Mouse (Mus musculus) erythroblast, embryonic 14.5 days (primary cell): ENCODE measurements around the gene Tpx2. TPM values are rescaled to one million over a fixed set of nuclear protein-coding genes. Genes with fewer than 3 reads are reported as not detected.

Source experiments
- H3K27me3 ChIP-seq: 2 replicates; pipeline ENCODE4 v1.6.1; 2012; ENCODE audit warnings: inconsistent platforms; ENCODE audit not compliant: control insufficient read depth
- H3K36me3 ChIP-seq: 2 replicates; pipeline ENCODE4 v1.6.1; 2012; ENCODE audit warnings: mild to moderate bottlenecking, inconsistent platforms; ENCODE audit not compliant: control insufficient read depth
- H3K4me1 ChIP-seq: 2 replicates; pipeline ENCODE4 v1.6.1; 2012; ENCODE audit warnings: inconsistent platforms; ENCODE audit not compliant: control insufficient read depth
- H3K4me3 ChIP-seq: replicated peaks from 2 replicates; pipeline ENCODE3; 2012; ENCODE audit warnings: moderate library complexity, mild to moderate bottlenecking, inconsistent platforms
- H3K9me3 ChIP-seq: 2 replicates; pipeline ENCODE4 v1.6.1; 2012; ENCODE audit warnings: low read length, inconsistent platforms, mixed read lengths; ENCODE audit not compliant: control insufficient read depth
- GATA1 ChIP-seq: IDR thresholded peaks from 2 replicates; pipeline ENCODE4 v1.6.1; 2012; ENCODE audit warnings: low read length, inconsistent platforms, mixed read lengths
- TAL1 ChIP-seq: IDR thresholded peaks from 3 replicates; pipeline ENCODE4 v1.6.1; 2012; ENCODE audit warnings: low read length, inconsistent platforms, mixed read lengths
- polyA plus RNA-seq: library from polyadenylated mRNA; stranded (reverse); fragments of >175 nt; gene quantifications from 2 replicates; pipeline ENCODE4 v1.2.3, GENCODE M21; 2012

The Tpx2 gene
- polyA plus RNA-seq = 4.9 and 5.7 TPM in 2 replicates

DNA sequence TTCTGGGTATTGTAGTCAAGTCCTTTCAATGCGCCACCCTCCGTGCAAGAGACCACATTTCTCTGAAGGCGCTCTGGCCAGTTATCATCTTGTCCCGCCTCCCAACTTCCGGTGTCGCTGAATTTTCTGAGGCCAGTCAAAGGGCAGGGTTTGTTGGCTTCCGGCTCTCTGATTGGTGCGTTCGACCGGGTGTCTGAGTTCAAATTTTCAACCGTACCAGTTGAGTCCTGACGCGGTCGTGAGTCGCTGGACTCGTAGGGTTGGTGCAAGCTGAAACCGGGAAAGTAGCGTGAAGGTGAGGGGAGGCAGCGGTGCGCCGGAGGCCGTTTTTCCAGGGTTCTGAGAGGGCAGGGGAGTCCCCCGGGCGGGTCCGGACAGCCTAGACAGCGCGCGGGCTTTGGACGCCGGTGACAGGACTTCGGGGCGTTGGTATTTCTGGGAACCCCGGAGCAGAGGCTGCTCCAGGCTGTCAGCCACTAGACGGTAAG is at the start of gene Tpx2:
Gene Tpx2 (plus strand): TSS at position 150 of the 488 bp plus-strand sequence.
- peaks cover 32% of the 10 kb centered on the region for H3K4me1 ChIP-seq
- H3K36me3 ChIP-seq = peaks cover 45% of the 10 kb centered on the region
- TF ChIP-seq TAL1 (no peak), GATA1 (0 out of 2 replicates have a peak, but pooled peaks have one; percentile 20)
- no peaks in the 10 kb centered on the region for H3K9me3 ChIP-seq
- peak within 1 kb of the TSS; percentile 78 for H3K4me3 ChIP-seq
- no peaks in the 10 kb centered on the region for H3K27me3 ChIP-seq

DNA sequence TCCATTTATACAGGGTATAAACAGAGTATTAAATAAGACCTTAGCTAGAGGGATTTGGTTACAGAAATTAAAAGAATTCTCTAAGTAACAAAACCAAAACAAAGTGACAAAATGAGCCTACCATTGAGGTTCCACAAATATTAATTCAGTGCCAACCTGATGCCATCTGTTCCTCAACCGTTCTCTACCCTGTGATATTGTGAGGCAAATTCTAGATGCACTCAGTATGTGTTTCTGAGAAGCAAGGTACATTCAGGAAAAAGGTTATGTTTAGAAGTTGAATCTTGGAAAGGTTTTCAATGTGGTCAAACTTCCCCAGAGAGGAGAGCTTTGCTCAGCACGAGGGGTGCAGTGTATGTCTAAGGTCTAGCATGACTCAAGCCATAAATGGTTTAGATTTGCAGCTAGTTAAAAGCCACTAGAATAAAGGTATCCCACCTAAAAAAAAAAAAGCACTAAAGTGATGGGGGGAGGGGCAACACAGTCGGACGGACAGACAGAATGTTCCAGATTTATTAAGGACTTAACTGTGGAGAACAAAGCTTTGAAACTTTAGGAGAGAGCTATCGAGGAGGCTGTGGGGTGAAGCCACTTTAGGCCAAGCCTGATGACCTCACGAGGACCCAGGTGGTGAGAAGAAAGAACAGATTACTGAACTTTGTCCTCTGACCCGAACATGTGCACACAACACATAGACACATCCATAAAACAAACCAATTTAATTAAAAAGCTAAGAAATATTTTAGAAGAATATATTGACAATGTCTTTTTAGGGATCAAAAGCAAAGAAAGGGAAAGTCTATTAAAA is 47.6 kb upstream of the Tpx2 start:
- Histone ChIP-seq H3K4me3 (no peak overlapping the region), H3K4me1 (peaks cover 92% of the 10 kb centered on the region), H3K36me3 (peaks cover 87% of the 10 kb centered on the region)

DNA sequence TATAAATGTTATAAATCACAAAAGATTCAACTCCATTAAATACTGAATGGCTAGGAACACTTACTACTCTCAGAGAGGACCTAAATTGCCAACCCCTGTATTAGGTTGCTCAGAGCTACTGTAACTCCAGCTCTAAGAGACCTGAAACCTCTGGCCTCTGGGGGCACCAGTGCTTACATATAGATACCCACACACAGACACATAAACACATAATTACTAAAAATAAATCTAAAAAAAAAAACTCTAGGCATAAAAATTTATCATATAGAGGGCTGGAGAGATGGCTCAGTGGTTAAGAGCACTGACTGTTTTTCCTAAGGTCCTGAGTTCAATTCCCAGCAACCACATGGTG is 47.0 kb upstream of the Tpx2 start:
- H3K36me3 ChIP-seq = peaks cover 87% of the 10 kb centered on the region
- H3K4me3 ChIP-seq = no peak overlapping the region
- peaks cover 92% of the 10 kb centered on the region for H3K4me1 ChIP-seq
- TF ChIP-seq GATA1 (no peak), TAL1 (no peak)
- H3K9me3 ChIP-seq = no peaks in the 10 kb centered on the region
- no peaks in the 10 kb centered on the region for H3K27me3 ChIP-seq

More for the DNA sequence above, 47.6 kb upstream of the Tpx2 start:
- TF ChIP-seq TAL1 (no peak), GATA1 (no peak)
- H3K9me3 ChIP-seq = no peaks in the 10 kb centered on the region
- no peaks in the 10 kb centered on the region for H3K27me3 ChIP-seq

DNA sequence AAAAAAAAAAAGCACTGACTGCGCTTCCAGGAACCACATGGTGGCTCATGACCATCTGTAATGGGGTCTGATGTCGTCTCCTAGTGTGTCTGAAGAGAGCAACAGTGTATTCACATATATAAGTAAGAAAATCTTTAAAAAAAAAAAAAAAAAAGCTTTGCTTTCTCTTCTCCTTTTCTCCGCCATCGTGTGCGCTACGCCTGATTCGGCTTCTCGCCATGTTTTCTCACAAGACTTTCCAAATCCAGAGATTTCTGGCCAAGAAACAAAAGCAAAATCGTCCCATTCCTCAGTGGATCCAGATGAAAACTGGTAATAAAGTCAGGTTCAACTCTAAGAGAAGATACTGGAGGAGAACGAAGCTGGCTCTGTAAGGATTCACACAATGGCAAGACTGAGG is 45.5 kb upstream of the Tpx2 start:
- H3K9me3 ChIP-seq = no peaks in the 10 kb centered on the region
- peaks cover 93% of the 10 kb centered on the region for H3K4me1 ChIP-seq
- no peak overlapping the region for H3K4me3 ChIP-seq
- peaks cover 88% of the 10 kb centered on the region for H3K36me3 ChIP-seq
- no peaks in the 10 kb centered on the region for H3K27me3 ChIP-seq
- TF ChIP-seq GATA1 = no peak
- TF ChIP-seq TAL1 = no peak

DNA sequence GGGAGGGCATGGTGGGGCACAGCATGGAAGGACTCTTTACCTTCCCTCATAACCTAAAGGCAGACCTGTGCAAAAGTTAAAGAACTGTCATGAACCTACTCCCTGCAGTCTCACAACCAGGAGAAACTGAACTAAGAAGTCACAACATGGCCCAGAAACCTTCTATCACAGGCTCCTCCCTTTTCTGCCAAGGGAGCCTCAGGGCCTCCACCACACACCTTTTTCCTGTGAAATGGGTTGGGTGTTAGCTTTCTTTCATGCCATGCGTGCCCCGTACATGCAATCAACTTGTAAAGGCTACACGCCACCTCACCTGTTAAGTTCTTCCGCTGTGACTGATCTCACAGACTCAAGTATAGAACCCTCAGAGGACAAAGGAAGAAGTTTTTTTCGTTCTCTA is 44.7 kb upstream of the Tpx2 start:
- TF ChIP-seq GATA1 = no peak
- peaks cover 87% of the 10 kb centered on the region for H3K36me3 ChIP-seq
- H3K4me1 ChIP-seq = peaks cover 91% of the 10 kb centered on the region
- no peaks in the 10 kb centered on the region for H3K9me3 ChIP-seq
- H3K27me3 ChIP-seq = no peaks in the 10 kb centered on the region
- peak overlapping the region; percentile 36 for H3K4me3 ChIP-seq

DNA sequence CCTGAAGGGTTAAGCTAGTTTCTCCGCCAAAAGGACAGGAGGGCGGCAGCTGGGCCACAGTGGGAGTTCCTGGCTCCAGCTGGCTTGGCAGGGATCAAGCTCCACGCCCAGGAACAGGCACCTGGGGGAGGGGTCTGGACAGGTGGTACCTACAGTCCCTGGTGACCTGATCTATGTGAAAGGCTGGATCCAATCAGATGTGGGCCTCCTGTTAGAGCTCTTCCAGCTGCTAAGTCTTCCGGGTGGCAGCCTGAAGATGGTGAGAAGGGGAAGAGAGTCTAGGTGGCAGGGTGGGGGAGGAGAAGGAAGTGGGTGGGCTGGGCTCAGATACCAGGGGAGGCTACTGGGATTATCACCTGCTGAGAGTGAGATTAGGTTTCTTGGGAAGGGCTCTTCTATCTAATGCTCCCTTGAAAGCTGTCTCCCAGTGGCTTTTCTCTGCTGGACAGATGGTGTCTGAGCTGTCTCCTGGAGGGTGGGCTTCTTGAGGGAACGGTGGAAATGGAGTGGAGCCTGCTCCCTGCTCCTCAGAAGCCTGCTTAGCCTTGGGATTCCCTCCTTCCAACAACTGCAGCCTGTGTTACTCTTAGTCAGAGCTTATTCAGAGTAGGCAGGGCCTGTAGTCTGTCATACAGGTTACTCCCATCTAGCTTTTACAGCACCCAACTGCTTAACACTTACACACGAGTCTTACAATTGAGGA is 43.2 kb upstream of the Tpx2 start:
- TF ChIP-seq GATA1 (no peak), TAL1 (no peak)
- H3K27me3 ChIP-seq = no peaks in the 10 kb centered on the region
- peaks cover 87% of the 10 kb centered on the region for H3K36me3 ChIP-seq
- H3K4me3 ChIP-seq = peak overlapping the region; percentile 43
- H3K4me1 ChIP-seq = peaks cover 94% of the 10 kb centered on the region
- no peaks in the 10 kb centered on the region for H3K9me3 ChIP-seq

DNA sequence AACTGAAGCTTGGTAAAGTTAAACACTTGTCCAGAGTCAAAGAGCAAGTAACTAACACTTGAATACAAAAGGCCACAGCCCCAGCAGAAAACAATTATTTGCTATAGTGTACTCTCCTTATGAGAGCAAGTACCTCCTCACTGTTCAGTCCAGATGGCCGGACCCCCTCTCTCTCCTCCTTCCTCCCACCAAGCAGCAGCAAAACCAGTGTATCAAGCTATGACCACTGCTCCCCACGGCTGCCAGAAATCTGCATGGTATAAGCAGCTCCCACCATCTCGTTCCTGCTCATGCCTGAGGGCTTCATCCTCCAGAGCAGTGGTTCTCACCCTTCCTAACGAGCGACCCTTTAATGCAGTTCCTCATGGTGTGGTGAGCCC is 42.7 kb upstream of the Tpx2 start:
- no peaks in the 10 kb centered on the region for H3K9me3 ChIP-seq
- H3K4me1 ChIP-seq = peaks cover 95% of the 10 kb centered on the region
- H3K36me3 ChIP-seq = peaks cover 88% of the 10 kb centered on the region
- no peak overlapping the region for H3K4me3 ChIP-seq
- no peaks in the 10 kb centered on the region for H3K27me3 ChIP-seq
- TF ChIP-seq GATA1 = no peak
- no peak for TF ChIP-seq TAL1

DNA sequence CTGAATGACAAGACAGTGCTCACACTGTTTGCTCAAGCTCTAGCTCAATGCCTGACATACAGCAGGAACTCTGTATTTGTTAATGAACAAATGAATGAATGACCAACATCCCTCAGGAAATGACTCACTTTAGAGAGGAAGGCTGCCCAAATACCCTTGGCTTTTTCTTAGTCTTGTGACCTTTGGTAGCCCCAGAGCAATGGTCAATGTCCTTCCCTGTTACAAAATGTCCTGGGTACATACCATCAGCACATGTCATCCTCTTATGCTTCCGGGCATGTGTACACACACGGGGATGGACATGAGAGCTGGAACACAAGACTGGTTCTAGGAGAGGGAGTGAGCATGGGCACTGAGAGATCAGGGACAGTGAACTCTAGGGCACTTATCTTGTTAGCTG is 41.7 kb upstream of the Tpx2 start:
- Histone ChIP-seq H3K27me3 (no peaks in the 10 kb centered on the region), H3K36me3 (peaks cover 94% of the 10 kb centered on the region), H3K9me3 (no peaks in the 10 kb centered on the region), H3K4me1 (peaks cover 97% of the 10 kb centered on the region), H3K4me3 (no peak overlapping the region)
- TF ChIP-seq GATA1 (no peak), TAL1 (no peak)

DNA sequence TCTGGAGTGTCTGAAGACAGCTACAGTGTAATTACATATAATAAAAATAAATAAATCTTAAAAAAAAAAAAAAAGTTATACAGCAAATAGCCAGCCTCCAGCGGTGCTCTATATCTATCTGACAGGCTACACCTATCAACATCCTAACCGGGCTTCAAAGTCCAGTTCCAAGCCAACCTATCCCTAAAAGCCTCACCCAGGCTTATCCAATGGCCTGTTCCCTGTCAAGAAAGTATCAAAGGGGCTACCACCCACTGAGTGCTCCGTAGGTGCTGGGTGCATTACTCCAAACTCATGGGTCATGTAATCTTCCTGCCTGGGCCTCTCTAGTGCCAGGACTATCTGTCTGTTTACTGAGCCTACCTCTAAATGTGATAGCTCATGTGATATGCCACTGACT is 39.6 kb upstream of the Tpx2 start:
- Histone ChIP-seq H3K36me3 (peaks cover 97% of the 10 kb centered on the region), H3K27me3 (no peaks in the 10 kb centered on the region), H3K4me3 (no peak overlapping the region), H3K9me3 (no peaks in the 10 kb centered on the region), H3K4me1 (peaks cover 97% of the 10 kb centered on the region)
- TF ChIP-seq TAL1 (no peak), GATA1 (no peak)
